Mouse (Mus musculus) thymus, postnatal 0 days (tissue): Measurements from ENCODE around the gene Phf10. TPM values are rescaled to one million over a fixed set of nuclear protein-coding genes. Genes with fewer than 3 reads are reported as not detected.
A peak's percentile ranks its signal among the peaks of the same experiment; 100 is the strongest.
"Not testable (repeated sequence)": the region's sequence is repeated elsewhere in the genome, so short reads cannot be mapped to it uniquely, and the experiment has no call there.

Source experiments
- DNase-seq: peaks from one replicate; pipeline ENCODE4 v3.0.0-alpha.2; 2015; ENCODE audit warnings: low spot score
- polyA plus RNA-seq: library from polyadenylated mRNA; unstranded; fragments of >200 nt; fragmentation: Nextera tagmentation; extraction: Ambion mirVana; gene quantifications from 2 replicates; pipeline ENCODE4 v1.2.1, GENCODE M21; 2015

The Phf10 gene
- polyA plus RNA-seq, 1 experiment from 2014 or later: 43.7 TPM

- DNase-seq: peak; percentile 5
Measured at GRCm38 (mm10) chr17:14943729-14944059, 17.4 kb downstream of the Phf10 start.

- DNase-seq: peak; percentile 99
Measured at GRCm38 (mm10) chr17:14943009-14943728, 17.9 kb downstream of the Phf10 start, which contains the start of the genes Wdr27 and 1600012H06Rik. Gene Wdr27, minus strand, starts transcription at chr17:14943158. Gene 1600012H06Rik, plus strand, starts transcription at chr17:14943184.

GRCm38 (mm10) chr17:14942181-14942580, 18.9 kb downstream of the Phf10 start:
- not testable (repeated sequence) for DNase-seq

- DNase-seq: no peak
Measured at GRCm38 (mm10) chr17:14935841-14936605, 25.1 kb downstream of the Phf10 start.

- DNase-seq: not testable (repeated sequence)
Measured at GRCm38 (mm10) chr17:14935280-14935679, 25.8 kb downstream of the Phf10 start.

GRCm38 (mm10) chr17:14931469-14931868, 29.6 kb downstream of the Phf10 start:
- DNase-seq: no peak

- DNase-seq: no peak
Measured at GRCm38 (mm10) chr17:14930697-14931096, 30.4 kb downstream of the Phf10 start.

- no peak for DNase-seq
Measured at GRCm38 (mm10) chr17:14928631-14929030, 32.4 kb downstream of the Phf10 start.

GRCm38 (mm10) chr17:14927644-14928218, 33.3 kb downstream of the Phf10 start:
- no peak for DNase-seq

GRCm38 (mm10) chr17:14921582-14921981, 39.5 kb downstream of the Phf10 start:
- DNase-seq: peak; percentile 10

GRCm38 (mm10) chr17:14917866-14918265, 43.2 kb downstream of the Phf10 start:
- no peak for DNase-seq

- DNase-seq: no peak
Measured at GRCm38 (mm10) chr17:14914401-14914800, 46.7 kb downstream of the Phf10 start.

GRCm38 (mm10) chr17:14912981-14913380, 48.1 kb downstream of the Phf10 start:
- peak; percentile 40 for DNase-seq

- DNase-seq: peak; percentile 38
Measured at GRCm38 (mm10) chr17:14912420-14912819, 48.7 kb downstream of the Phf10 start.

- no peak for DNase-seq
Measured at GRCm38 (mm10) chr17:14910771-14911170, 50.3 kb downstream of the Phf10 start.

GRCm38 (mm10) chr17:14909331-14909730, 51.7 kb downstream of the Phf10 start:
- peak; percentile 84 for DNase-seq

GRCm38 (mm10) chr17:14907136-14907535, 53.9 kb downstream of the Phf10 start:
- DNase-seq: peak; percentile 72

- DNase-seq: no peak
Measured at GRCm38 (mm10) chr17:14906611-14907010, 54.5 kb downstream of the Phf10 start.

- DNase-seq: peak; percentile 87
Measured at GRCm38 (mm10) chr17:14904637-14905265, 56.3 kb downstream of the Phf10 start.

GRCm38 (mm10) chr17:14904206-14904605, 56.9 kb downstream of the Phf10 start:
- DNase-seq: no peak

- no peak for DNase-seq
Measured at GRCm38 (mm10) chr17:14903212-14903611, 57.9 kb downstream of the Phf10 start.

- no peak for DNase-seq
Measured at GRCm38 (mm10) chr17:14898972-14899371, 62.1 kb downstream of the Phf10 start.
